Mouse (Mus musculus): ENCODE data around the gene Nsun4.
A peak's percentile ranks its signal among the peaks of the same experiment; 100 is the strongest.

Nsun4 gene

GRCm38 (mm10) chr4:116047681-116048080 is 6.0 kb downstream of the Nsun4 start:
- DNase-seq (ENCODE audit: low read depth, low spot score), result no peak

DNA sequence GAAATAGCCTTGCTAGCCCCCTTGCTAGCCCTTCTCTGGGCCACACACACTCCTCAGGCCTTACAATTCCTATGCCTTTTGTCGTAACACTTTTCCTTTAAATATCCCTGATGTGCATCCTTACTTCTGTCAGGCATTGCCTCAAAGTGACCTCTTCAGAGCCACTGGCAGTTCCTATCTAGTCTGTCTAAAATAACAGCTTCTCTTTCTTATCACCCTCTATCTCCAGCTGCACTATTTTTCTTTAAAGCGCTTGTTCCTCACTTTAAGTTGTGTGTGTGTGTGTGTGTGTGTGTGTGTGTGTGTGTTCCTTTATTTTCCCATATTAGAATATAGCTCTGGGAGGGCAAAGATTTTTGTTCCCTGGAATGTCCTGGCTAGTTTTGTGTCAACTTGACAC is 7.1 kb downstream of the Nsun4 start:
- no peak for DNase-seq (ENCODE audit: low read depth, low spot score)

DNA sequence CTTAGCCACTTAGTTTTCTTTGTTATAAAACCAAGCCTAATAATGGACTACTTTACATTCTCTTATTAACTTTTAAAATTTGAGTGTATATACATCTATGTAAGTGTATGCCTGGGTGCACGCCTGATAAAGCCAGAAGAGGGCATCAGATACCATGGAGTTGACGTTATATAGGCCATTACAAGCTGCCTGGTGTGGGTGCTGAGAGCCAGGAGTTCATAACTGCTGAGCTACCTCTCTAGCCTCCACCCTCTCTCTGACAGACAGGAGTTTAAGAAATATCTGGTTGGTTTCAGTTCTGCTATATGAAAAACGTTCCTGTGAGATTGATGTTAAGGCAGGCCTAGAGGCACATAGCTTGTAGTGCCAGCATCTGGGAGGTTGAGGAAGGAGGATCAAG is 11.5 kb downstream of the Nsun4 start:
- DNase-seq (ENCODE audit: low read depth, low spot score), result no peak

DNA sequence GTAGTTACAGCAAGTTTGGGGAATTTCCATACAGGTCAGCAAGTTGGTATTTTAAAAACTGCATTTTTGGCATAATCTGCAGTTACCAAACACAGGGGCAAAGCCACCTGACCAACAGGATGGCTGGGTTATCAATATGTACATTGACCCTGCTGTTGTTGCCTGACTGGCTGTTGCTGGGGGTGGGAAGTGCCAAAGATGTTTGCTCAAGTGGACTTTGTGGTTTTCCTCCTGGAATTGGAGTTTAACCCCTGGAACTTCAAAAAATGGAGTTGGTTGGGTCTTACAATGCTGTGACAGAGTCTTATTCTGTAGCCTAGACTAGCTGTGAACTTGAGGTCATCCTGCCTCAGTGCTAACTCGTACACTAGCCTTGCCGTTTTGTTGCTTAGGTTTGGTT is 13.2 kb downstream of the Nsun4 start:
- no peak for DNase-seq (ENCODE audit: low read depth, low spot score)

- DNase-seq (ENCODE audit: low read depth, low spot score), result no peak
Measured at GRCm38 (mm10) chr4:116033374-116033773, 20.3 kb downstream of the Nsun4 start.

GRCm38 (mm10) chr4:116032906-116033305 is 20.8 kb downstream of the Nsun4 start:
- no peak for DNase-seq (ENCODE audit: low read depth, low spot score)

DNA sequence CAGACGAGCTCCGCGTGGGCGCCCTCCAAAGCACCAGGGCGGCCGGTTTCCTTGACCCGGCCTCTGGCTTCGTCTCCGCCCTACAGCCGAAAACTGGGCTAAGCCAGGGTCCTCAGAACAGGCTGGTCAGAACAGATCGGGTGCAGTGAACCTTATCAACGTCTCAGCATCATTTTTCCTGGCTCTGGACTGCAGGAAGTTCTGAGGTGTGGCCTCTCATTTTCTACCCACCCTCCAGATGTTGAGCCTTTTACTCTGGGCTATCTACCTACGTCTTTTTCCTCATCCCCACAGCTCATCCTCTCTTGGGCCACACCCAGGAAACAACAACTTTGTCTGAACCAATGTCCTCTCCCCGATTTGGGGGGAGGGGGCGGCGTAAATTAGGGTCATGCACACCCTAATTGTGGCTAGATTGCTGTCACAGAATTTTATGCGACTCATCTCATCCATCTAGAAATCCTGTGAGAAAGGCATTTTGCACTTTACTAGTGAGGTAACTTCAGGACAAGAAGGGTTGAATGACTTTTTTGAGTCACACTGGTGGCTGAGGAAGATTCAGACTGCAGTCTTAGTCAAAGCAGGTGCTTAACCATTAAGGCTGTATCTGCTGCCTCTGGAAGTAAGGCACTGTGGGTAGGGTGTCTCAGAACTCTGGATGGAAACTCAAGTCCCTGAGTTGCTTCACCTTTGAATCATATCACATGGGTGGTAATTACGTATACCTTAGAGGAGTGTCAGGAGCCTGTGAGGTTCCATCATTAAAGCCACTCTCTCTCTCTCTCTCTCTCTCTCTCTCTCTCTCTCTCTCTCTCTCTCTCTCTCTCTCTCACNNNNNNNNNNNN is 35.6 kb downstream of the Nsun4 start, which contains the start of gene Faah:
TSS of gene Faah (minus strand) at position 25 of the 845 bp plus-strand sequence.
- DNase-seq (ENCODE audit: low read depth, low spot score), result peak; percentile 82

DNA sequence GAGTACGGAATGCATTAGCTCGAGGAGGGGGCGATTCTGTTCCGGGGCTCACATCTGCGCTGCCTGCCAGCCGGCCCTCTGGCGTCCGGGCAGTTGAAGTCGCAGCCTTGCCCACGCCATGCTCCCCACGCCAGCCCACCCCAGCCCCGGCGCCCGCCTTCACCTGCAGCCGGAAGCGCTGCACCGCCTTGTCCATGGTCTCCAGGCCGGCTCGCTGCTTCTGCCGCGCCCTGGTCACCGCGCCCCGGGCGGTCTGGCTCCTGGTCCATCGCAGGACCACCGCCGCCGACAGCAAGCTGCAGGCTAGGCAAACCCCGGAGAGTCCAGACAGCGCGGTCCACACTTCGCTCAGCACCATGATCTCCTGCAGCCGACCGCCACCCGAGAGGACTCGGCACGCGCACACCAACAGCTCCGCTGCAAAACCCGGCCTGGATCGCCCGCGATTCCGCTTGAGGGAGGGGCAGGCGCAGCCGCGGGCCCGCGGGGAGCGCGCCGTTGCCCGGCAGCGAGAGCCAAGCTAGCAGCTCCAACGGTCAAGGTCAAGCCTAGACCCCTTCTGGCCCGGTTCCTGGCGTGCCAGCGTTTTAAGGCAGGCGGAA is 36.3 kb downstream of the Nsun4 start:
- DNase-seq (ENCODE audit: low read depth, low spot score), result peak; percentile 79

DNA sequence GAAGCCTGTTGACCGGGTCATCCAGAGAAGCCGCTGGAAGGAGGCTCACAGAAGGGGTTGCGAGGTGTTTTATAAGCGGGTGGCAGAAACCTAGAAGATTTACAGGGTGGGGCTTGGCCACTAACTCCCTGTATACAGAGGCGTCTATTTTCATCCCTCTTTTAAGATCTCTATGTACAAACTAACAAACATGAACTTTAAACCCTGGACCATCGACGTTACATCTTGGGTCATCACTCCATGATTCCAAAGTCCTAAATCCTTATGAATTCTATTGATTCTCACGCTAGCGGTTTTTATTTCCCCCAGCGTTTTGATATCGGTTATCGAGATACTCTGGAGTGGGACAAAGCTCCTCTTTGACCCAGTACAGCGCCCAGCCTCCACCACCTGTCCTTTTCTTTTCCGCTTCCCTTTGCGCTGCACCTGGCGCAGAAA is 36.8 kb downstream of the Nsun4 start:
- no peak for DNase-seq (ENCODE audit: low read depth, low spot score)

GRCm38 (mm10) chr4:116016396-116016795 is 37.3 kb downstream of the Nsun4 start:
- DNase-seq (ENCODE audit: low read depth, low spot score), result peak; percentile 21

DNA sequence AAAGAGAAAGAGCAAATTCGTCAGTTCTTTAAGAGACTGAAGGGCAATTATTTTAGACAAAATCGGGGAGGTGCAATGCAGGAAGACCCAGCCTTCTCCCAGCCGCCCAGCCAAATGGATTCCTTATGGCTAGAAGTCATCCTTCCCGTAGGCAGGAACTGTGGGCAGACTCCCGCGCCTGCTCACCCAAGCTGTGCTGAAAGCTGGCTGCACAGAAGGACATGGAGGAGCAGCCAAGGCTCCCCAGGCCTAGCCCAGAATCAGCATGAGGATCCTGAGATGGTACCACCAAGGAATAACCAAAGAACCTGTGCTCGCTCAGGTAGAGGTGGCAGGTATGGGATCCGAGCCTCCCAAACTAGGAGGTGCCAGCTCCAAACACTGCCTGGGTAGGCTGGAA is 37.7 kb downstream of the Nsun4 start:
- DNase-seq (ENCODE audit: low read depth, low spot score), result peak; percentile 24

- peak; percentile 85 for DNase-seq (ENCODE audit: low read depth, low spot score)
Measured at GRCm38 (mm10) chr4:116015502-116015901, 38.2 kb downstream of the Nsun4 start.

- peak; percentile 88 for DNase-seq (ENCODE audit: low read depth, low spot score)
Measured at GRCm38 (mm10) chr4:116010186-116010585, 43.5 kb downstream of the Nsun4 start.

DNA sequence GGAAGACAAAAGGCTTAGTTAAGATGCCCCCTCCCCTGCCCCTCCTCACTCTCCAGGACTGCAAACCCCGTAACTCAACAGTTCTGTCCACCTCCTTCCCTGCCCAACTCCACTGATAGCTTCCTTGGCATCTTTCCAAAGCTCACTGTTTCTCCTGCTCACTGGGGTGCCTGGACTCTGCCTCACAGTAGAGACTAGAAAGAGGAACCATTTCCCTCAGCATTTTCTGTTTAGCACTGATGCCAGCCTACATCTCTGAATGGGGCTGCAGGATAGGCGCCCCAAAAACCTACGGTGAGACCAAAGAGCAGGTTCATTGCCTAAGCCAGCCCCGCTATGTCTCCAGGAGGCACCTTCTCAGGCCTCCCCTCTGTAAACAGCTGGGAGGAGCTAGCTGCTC is 52.5 kb downstream of the Nsun4 start:
- no peak for DNase-seq (ENCODE audit: low read depth, low spot score)

- DNase-seq (ENCODE audit: low read depth, low spot score), result no peak
Measured at GRCm38 (mm10) chr4:116000671-116001070, 53.0 kb downstream of the Nsun4 start.

DNA sequence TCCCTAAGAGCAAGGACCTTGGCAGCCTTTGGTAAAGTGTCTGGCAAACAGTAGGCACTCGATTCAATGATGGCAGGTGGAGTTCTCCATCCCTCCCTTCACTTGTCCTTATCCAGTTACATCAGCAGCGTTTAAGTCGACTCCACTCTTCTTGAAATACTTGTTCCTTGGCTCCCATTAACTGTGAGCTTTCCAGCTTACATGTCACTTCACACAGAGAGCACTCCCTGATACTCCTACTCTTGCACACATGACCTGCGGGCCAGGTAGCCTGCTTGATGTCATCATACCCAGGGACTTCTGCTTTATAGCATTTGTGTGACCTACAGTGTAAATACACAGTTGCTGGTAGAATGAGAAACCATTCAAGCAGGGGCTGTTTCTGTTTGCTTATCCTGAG is 56.9 kb downstream of the Nsun4 start:
- no peak for DNase-seq (ENCODE audit: low read depth, low spot score)

DNA sequence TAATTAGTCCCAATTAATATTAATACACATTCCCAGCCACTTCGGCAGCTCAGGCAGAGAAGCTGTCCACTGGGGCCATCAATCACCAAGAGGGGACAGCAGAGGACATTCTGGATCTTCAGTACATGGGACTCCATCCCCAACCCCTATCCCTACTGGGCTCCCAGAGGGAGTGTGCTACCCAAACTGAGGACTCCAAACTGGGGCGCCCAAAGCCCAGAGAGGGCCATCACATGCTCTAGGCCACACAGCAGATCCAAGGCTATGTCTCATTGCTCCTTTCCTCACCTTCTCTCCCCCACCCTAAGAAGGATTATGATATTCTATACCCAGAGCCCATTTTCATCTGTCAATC is 58.3 kb downstream of the Nsun4 start:
- DNase-seq (ENCODE audit: low read depth, low spot score), result no peak

DNA sequence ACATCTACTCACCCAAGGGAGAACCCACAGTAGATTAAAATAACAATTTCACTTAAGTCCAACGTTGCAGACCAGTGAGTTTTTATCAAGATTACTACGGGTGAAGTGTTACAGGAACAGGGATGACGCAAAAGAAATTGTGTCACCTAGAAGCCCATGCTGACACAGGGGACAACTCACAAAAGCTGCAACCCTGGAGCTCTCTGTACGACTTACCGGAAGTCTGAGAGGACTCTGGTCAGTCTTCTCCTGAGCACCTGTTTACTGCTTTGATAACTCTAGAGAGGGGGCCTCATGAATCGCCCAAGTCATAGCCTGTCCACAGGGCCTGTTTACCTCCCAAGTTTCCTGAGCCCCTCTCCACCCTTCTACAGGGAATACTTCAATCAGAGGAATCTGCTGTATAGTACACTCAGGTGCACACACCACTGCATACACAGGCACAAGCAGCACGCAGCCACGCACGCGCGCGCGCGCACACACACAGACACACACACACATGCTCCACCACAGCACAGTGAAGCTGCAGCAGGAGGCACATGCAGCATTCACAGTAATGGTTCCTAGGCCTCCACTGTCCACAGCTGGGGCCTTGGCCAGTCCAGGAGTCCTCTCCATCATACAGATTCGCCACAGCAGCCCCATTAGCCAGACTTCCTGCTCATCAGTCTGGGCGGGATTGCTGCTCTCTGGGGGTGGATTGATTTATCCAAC is 58.9 kb downstream of the Nsun4 start:
- DNase-seq (ENCODE audit: low read depth, low spot score), result no peak

GRCm38 (mm10) chr4:115989382-115989781 is 64.3 kb downstream of the Nsun4 start:
- DNase-seq (ENCODE audit: low read depth, low spot score), result no peak

DNA sequence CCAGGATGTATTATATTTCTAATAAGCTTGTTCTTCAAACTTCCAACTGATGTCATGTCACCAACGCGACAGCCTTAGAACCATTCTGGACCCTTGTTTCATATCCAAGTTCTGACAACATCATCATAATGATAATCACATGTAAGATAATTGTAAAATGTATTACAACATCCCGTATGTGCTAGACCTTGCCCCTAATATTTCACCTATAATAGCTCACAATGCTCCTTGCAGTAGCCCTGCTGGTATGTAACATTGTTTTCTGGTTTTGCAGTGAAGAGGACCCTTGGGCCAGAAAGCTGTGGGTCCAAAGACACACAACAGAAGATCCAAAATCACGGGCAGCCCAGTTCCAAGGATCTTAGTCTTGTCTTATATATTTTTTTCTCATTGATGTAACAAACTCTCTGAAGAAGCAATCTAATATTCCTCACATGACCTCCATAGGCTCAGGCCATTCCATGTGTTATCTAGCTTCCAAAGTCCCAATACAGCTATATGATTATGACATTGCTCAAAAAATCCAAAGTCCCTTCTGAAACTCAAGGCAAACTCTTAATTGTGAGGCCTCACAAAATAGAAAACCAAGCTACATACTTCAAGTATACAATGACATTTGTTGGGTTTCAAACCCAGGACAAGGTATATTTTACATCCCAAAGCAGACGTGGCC is 65.7 kb downstream of the Nsun4 start:
- no peak for DNase-seq (ENCODE audit: low read depth, low spot score)

DNA sequence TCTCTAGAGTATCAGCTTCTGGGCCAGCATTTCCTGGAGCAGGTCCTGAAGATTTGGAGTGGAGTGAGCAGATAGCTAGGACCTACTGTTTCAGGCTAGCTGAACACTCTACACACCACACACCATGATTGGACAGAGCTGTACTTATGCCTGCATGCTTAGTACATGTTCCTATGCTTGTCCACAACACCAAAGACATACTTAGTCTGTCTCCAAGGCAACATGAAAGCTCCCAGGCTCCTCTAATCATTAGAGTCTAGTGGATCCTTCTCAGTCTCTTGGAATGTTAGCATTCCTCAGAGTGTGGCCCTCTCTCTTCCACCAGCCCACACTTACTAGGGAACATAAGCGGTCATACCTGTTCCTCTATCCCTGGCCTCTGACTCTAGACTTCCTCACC is 66.2 kb downstream of the Nsun4 start:
- no peak for DNase-seq (ENCODE audit: low read depth, low spot score)

DNA sequence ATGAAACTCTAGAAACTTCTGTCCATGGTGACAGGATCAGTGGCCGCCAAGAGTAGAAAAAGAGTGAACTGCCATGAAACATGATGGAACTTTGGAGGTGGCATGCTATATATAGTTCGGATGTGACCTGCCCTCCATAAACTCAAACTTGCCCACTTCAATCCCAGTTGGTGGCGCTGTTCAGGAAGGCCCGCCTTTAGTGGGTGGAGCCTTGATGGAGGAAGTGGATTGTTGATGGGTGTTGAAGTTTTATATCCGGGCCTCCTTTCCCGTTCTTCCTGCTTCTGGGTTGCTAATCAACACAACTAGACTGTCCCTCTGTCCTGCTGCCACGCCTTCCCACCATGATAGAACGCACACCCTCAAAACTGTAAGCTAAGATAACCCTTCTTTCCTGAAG is 68.7 kb downstream of the Nsun4 start:
- DNase-seq (ENCODE audit: low read depth, low spot score), result peak; percentile 40
